Mouse (Mus musculus): ENCODE data around the gene Hacd2.

The Hacd2 gene

DNA sequence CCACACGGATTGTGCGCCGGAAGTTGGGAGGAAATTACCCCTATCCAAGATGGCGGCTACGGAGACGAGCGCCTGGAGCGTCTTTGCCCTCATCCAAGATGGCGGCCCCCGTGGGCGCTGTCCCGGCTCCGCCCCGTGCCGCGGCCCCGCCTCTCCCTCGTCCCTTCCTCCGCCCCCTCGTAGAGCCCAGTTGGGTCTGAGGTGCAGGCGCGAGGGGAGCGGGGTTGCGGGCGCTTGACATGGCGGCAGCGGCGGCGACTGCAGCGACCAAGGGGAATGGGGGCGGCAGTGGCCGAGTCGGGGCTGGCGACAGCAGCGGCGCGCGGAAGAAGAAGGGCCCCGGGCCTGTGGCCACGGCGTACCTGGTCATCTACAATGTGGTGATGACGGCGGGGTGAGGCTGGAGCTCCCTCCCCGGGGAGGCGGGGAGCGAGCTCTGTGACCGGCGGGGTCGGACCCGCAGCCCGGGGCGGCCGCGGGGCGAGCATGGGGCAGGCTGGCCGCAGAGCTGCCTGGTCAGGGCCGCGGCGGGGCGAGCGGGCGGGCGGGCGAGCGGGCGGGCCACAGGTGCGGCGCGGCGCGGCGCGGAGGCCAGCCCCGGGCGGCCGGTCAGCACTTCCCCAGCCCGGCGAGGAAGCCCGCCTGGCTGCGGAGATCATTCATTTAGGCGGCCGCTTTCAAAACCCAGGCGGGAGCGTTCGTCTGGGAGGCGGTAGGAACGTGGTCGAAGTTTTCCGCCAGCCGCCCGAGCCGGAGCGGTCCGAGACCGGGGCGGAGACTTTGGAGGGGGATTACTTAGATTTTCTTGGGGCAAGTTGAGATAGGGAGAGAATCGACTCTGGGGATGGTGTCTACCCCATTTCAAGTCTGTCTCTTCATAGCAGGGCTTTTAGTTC lies at the start of gene Hacd2:
Gene Hacd2 (plus strand): TSS at position 187 of the 896 bp plus-strand sequence.
- DNase-seq: peak; percentile 97

DNA sequence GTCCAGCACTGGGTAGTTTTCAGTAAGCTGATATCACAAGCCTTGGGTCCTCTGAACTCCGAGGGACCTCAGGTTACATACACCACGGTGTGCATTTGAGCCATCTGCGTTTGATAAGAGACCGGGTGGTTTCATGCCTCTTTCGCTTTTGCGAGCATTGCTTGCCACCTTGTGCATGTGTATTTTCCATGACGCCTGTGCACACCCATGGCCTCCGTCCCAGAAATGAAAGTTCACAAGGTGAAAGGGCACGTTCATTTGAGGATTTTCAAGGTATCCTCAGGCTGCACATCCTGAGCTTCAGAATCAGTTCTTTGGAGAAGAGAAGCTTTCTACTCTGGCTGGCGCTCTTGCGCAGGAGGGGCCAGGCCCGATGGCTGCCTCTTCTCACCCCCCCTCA lies 49.8 kb upstream of the Hacd2 start:
- DNase-seq: no peak

- no peak for DNase-seq
Observed at GRCm38 (mm10) chr16:34975544-34975943, 46.7 kb upstream of the Hacd2 start.

DNA sequence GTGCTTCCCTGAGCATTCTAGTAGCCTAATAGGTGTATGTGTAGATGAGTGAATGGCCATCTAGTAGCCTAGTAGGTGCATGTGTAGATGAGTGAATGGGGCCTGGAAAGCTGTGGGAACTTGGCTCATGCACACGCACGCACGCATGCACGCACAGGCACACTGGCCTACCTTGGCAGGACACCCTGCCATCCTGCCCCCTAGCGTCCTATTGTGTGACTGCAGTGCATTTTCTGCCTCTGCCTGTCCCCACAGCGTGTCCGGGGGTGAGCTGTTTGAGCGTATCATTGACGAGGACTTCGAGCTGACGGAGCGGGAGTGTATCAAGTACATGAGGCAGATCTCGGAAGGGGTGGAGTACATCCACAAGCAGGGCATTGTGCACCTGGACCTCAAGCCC lies 45.6 kb upstream of the Hacd2 start:
- no peak for DNase-seq

DNA sequence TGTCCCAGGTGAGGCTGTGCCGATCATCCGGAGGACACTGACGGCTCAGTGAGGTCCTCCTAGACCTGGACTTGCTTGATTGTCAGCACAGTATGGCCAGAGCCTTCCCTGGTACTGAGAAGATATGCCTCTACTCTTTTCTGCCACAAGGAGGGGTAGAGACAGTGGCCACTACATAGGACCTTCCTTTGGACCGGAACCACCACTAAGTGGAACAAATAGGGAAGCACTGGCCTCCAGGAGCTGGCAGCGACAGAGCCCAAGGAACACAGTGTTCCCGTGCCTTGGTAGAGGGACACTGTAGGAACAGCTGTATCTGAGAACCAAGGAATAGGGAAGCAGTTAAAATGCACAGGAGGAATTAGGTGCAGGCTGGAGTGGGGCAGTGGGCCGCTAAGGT lies 44.2 kb upstream of the Hacd2 start:
- DNase-seq: no peak

GRCm38 (mm10) chr16:34981009-34981408 lies 41.2 kb upstream of the Hacd2 start:
- DNase-seq: no peak

DNA sequence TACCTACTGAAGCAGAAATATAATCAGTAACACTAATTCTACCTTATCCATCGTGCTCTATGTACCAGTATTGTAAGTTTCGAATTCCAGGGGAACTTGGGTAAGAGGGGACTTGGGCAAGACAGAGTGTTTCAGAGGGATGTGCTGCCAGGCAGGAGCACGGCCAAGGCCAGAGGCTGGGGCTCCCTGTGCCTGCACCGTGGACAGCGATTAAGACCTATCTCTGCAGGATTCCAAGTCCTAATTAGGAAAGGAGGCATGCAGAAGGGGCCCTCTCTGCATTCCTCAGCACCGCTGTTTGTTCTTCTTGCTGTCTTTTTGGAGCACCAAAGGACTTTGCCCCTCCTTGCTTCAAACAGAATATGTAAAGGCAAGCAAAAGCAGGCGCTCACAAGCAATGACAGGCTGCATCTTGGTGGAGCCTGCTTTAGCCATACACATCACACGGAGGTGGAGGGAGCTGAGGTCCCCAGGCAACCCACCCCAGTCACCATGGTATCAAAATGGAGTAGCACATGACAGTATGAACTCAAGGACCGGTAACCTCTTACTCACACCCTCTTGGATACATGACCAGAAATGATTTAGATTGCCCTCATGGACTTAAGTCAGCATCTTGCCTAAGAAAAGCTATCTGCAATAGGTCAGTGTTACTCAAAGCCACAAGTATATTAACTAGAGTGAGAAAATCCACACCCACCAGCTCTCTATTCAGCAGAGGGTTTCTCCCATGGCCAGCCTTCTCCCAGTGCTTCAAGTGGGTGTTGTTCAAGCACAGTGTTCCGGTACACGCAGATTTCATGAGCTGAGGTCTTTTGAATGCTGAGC lies 37.8 kb upstream of the Hacd2 start:
- no peak for DNase-seq

- DNase-seq: no peak
Observed at GRCm38 (mm10) chr16:34985031-34985346, 37.2 kb upstream of the Hacd2 start.

DNA sequence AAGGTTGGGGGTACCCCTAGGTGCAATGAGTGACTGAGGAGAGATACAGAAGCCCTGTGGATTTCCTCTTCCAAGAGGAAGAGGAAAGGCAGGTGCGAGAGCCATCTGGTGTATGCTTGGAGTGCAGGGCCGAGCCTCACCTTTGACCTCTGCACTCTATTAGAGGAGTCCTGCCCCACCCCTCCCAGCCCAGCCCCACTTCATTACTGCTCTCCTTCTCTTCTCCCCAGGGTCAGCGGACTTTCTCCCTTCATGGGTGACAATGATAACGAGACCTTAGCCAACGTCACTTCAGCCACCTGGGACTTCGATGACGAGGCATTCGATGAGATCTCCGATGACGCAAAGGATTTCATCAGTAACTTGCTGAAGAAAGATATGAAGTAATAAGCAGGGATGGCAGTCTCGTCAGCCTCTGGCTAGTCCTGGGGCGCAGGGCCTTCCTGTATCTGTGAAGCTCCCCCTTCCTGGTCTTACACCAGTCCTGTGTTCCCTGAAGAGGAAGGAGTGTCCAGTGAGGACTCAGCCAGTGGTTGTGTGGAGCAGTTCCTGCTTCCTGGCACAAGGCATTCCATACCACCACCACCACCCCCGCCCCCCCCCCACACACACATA lies 35.9 kb upstream of the Hacd2 start:
- no peak for DNase-seq

DNA sequence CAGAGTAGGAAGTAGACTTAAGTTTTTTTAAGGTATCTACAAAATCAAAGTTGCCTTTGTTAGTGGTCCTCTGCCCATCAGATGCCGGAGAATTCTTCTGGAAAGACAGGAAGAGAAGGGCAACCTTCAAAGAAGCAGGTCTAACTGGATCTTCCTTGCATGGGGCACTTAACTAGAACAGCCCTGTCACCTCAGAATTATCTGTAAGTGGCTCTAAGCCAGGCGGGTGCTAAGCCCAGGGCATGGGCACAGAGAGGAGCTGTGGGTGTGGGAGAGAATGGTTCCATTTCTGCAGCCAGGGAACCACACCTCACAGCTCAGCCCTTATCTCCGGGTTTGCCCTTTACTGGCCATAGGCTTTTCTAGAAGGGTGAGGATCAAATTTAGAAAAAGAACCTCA lies 30.9 kb upstream of the Hacd2 start:
- no peak for DNase-seq

DNA sequence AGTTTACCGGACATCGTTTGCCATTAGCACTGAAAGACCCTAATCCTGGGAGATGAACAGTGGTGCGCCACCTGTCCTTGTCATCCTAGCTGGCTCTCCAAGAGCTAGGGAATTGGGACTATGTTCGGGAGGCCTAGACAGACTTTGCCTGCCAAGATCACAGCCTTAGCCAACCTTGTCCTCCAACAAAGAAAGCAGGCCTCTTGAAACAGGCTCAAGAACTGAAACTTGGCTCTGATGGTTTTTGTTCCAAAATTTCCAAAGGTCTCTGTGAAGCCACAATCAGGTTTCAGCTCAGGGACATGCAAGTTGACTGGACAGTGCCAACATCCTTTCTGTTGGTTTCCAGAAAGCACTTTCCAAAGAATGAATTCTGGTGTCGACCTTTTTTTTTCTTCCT lies 29.4 kb upstream of the Hacd2 start:
- no peak for DNase-seq

- DNase-seq: no peak
Observed at GRCm38 (mm10) chr16:34993694-34994330, 28.4 kb upstream of the Hacd2 start.

DNA sequence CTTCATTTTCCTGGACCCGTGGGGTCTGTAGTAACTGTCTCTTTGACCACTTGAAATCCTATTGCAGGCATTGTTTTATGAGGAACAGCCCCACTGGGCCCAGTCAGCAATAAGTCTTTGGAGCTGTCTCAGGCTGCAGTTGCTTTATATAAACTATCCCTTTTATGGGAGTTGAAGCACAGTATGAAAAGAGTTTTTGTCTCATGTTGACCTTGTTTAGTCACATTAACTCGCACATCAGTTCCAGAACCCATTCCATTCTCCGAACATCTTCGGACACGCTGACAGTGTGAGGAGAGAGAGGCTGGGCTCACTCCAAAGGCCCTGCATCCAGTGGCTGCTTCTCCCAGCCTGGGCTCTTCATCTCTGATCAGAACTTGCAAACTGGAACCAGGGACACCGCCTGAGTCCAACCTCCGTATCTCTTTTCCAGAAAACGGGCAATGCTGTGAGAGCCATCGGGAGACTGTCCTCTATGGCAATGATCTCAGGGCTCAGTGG lies 27.5 kb upstream of the Hacd2 start:
- peak; percentile 32 for DNase-seq

DNA sequence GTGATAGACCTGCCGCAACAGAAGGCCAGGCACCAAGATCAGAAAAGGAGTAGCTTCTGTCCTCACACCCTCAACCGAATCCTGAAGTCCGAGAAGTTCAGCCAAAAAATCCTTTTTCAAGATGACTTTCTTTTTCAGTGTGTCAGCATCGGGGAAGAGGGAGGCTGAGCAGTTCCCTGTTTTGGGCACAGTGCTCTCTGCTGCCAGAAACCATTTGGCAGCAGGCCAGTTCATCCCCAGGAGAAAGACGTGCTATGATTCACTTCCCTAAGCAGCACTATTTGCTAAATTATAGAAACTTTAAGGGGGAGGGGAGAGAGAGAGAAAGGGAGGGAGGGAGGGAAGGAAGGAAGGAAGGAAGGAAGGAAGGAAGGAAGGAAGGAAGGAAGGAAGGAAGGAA lies 26.1 kb upstream of the Hacd2 start:
- DNase-seq: peak; percentile 82

GRCm38 (mm10) chr16:34997052-34997451 lies 25.2 kb upstream of the Hacd2 start:
- no peak for DNase-seq

DNA sequence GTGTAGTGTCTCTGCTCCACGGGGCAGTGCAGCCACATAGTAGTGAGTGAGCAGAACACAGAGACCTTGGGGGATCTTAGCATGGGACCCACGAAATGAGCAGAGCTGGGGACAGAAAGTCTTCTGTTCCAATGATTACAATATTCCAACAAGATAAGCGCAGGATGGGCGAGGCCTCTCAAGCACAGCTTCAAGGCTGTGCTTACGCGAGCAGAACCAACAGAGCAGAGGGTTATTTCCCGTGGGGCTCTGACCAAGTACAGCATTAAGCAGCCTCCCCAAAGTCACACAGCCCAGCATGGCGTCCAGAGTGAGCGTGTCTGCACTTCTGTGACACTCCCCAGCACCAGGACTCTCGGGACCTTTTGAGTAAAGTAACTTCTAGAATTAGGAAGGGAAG lies 24.7 kb upstream of the Hacd2 start:
- no peak for DNase-seq

DNA sequence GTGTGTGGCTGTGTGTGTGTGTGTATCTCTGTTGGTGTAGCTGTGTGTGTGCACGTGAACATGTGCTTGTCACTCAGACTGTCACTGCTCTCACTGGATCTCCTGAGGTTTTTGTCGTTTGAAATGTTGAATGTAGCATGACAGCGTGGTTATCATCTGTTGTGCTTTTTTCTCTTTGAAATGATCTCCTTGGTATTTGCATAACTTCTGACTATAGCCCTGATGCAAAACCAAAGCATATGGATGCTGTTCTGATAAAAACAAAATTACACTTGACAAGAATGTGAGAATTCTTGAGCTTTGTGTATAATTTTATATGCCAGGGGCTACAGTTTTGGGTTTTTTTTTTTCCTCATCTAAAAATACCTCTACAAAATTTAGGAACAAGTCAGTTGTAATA lies 23.2 kb upstream of the Hacd2 start:
- no peak for DNase-seq

- no peak for DNase-seq
Observed at GRCm38 (mm10) chr16:34999986-35000385, 22.2 kb upstream of the Hacd2 start.

DNA sequence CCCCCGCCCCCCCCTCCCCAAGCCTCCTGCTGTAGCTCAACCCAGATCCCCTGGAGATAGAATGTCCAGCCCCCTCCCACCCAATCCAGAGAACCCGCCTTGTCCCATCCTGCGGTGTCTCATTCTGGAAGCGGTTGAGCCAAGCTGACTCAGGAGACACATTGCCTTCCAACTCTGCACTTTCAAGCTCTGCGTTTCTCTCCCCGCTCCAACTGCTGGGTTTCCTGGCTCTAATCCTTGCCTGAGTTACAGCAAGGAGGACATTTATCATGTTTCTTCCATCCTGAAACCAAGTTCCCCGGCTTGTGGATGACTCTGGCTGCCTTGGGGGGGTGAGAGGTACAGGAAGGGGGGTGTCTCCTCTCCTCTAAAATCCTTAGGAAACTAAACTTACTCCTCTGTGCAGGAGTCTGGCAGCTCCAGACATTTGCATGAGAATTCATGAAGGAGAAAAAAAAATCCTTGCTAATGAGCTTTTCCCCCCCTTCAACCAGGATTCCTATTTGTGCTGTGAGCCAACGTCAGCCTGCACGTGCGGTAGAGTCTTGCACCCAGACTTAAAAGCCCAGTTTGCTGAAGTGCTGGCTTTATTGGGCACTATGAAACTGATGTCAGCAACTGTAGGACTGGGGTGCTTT lies 21.2 kb upstream of the Hacd2 start:
- no peak for DNase-seq

DNA sequence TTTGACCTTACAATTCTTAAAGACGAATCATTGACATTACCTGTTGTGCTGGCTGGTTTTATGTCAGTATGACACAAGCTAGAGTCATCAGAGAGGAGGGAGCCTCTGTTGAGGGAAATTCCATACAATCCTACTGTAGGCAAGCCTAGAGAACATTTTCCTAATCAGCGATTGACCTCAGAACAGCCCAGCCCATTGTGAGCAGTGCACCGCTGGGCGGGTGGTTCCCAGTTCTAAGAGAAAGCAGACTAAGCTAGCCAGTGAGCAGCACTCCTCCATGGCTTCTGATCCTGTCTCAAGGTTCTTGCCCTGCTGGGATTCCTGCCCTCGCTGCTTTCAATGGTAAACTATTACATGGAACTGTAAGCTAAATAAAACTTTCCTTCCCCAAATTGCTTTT lies 17.9 kb upstream of the Hacd2 start:
- no peak for DNase-seq

GRCm38 (mm10) chr16:35004756-35005155 lies 17.5 kb upstream of the Hacd2 start:
- no peak for DNase-seq

- no peak for DNase-seq
Observed at GRCm38 (mm10) chr16:35006251-35006650, 16.0 kb upstream of the Hacd2 start.

GRCm38 (mm10) chr16:35007361-35007760 lies 14.9 kb upstream of the Hacd2 start:
- DNase-seq: no peak

Data from kidney, postnatal 14 days (tissue).